Mouse (Mus musculus): Measurements from ENCODE around the gene Csnk2a2. TPM values are rescaled to one million over a fixed set of nuclear protein-coding genes. Genes with fewer than 3 reads are reported as not detected.
A peak's percentile ranks its signal among the peaks of the same experiment; 100 is the strongest.

Gene Csnk2a2
- polyA plus RNA-seq, 1 experiment, result 51.9 TPM

- no peak overlapping the region for H3K4me2 ChIP-seq (ENCODE audit: low read depth)
- no peak overlapping the region for H3ac ChIP-seq (ENCODE audit: control insufficient read depth, insufficient read length)
- no peak overlapping the region for H3K4me3 ChIP-seq
- no peaks in the 10 kb centered on the region for H3K79me2 ChIP-seq (ENCODE audit: control insufficient read depth, insufficient read depth)
- peaks cover 53% of the 10 kb centered on the region for H3K27me3 ChIP-seq (ENCODE audit: control insufficient read depth, insufficient read depth, insufficient read length)
- TF ChIP-seq POLR2A (IDR thresholded peaks at IDR 0.05; ENCODE audit: insufficient read length, low read depth) (no peak), MYOD1 (IDR thresholded peaks at IDR 0.05; ENCODE audit: control insufficient read depth in 1 of 3, insufficient read length in 2 of 3, low read depth in 2 of 3) (no peak), SRF (IDR thresholded peaks at IDR 0.05; ENCODE audit: control insufficient read depth, insufficient read length, low read depth) (no peak), TCF12 (IDR thresholded peaks at IDR 0.05; ENCODE audit: insufficient read depth, poor library complexity, severe bottlenecking) (no peak), CEBPB (IDR thresholded peaks at IDR 0.05; ENCODE audit: insufficient read depth, poor library complexity, severe bottlenecking) (no peak)
- no peaks in the 10 kb centered on the region for H3K36me3 ChIP-seq (ENCODE audit: control insufficient read depth, insufficient read depth)
Measured at GRCm38 (mm10) chr8:95495444-95495843, 5.6 kb upstream of the Csnk2a2 start.

DNA sequence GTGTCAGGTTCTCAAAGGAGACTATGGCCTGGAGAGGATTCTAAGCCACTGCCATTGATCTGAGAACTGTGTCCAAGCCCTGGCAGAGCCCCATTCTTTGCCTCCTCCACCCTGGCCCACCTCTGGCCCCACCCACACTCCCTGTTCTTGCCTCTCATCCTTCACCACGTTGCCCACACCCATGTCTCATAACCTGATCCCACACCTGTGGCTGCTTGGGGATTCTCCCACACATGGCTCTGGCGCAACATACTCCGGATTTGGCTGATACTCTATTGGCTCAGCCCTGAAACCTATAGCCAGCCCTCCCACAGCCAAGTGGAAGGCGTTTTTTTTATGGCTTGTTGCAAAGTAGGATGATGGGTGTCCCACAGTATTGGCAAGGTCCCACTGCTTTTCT lies 2.2 kb upstream of the Csnk2a2 start:
- Histone ChIP-seq H3K27me3 (ENCODE audit: control insufficient read depth, insufficient read depth, insufficient read length) (peaks cover 26% of the 10 kb centered on the region), H3ac (ENCODE audit: control insufficient read depth, insufficient read length) (no peak overlapping the region), H3K36me3 (ENCODE audit: control insufficient read depth, insufficient read depth) (no peaks in the 10 kb centered on the region), H3K4me3 (no peak overlapping the region), H3K4me2 (ENCODE audit: low read depth) (no peak overlapping the region), H3K79me2 (ENCODE audit: control insufficient read depth, insufficient read depth) (peaks cover 10% of the 10 kb centered on the region)
- TF ChIP-seq SRF (IDR thresholded peaks at IDR 0.05; ENCODE audit: control insufficient read depth, insufficient read length, low read depth) (no peak), POLR2A (IDR thresholded peaks at IDR 0.05; ENCODE audit: insufficient read length, low read depth) (no peak), TCF3 (IDR thresholded peaks at IDR 0.05; ENCODE audit: insufficient read length, low read depth) (no peak), MYOG (IDR thresholded peaks at IDR 0.05; ENCODE audit: control insufficient read depth in 1 of 3, insufficient read depth in 1 of 3, insufficient read length in 2 of 3, low read depth in 2 of 3) (no peak), USF1 (IDR thresholded peaks at IDR 0.05; ENCODE audit: low read depth) (no peak), MAX (IDR thresholded peaks at IDR 0.05; ENCODE audit: low read depth) (no peak), TCF12 (IDR thresholded peaks at IDR 0.05; ENCODE audit: insufficient read depth, poor library complexity, severe bottlenecking) (no peak), REST (IDR thresholded peaks at IDR 0.05; ENCODE audit: insufficient read depth, insufficient read length) (no peak), CEBPB (IDR thresholded peaks at IDR 0.05; ENCODE audit: insufficient read depth, poor library complexity, severe bottlenecking) (no peak), MYOD1 (IDR thresholded peaks at IDR 0.05; ENCODE audit: control insufficient read depth in 1 of 3, insufficient read length in 2 of 3, low read depth in 2 of 3) (no peak), E2F4 (IDR thresholded peaks at IDR 0.05; ENCODE audit: insufficient read depth) (no peak), POLR2AphosphoS2 (IDR thresholded peaks at IDR 0.05; ENCODE audit: insufficient read length, low read depth) (no peak)

DNA sequence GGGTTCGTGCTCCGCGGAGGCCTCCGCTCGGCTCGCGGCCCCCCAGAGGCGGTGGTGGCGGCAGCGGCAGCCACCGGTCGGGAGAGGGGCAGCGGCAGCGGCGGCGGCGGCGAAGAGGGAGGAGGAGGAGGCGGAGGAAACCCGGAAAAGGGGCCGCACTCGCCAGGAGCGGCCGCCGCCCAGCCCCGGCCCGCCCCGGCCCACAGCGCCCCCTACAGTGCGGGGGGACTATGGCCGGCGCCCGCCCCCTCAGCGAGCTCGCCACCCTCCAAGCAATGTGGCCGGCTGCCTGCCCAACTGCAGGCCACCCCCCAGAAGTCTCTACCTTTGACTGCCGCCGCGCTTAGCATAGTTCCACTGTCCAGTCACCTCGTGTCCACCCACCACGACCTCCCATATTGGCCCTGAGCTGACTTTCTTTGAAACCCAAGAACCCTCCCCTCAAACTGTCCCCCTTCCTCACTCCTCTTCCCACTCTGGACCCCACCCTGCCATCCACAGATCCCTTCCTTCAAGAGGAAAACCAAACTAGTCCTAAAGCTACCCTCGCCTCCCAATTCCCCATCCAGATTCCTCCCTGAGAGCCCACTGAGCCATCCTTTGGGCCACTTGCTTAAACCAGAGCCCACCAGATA lies 1.0 kb downstream of the Csnk2a2 start:
- TF ChIP-seq TCF12 (IDR thresholded peaks at IDR 0.05; ENCODE audit: insufficient read depth, poor library complexity, severe bottlenecking) (no peak), POLR2A (IDR thresholded peaks at IDR 0.05; ENCODE audit: insufficient read length, low read depth) (peak; percentile 61), E2F4 (IDR thresholded peaks at IDR 0.05; ENCODE audit: insufficient read depth) (no peak)
- H3K27me3 ChIP-seq (ENCODE audit: control insufficient read depth, insufficient read depth, insufficient read length), result peaks cover 4% of the 10 kb centered on the region
- peaks cover 11% of the 10 kb centered on the region for H3K36me3 ChIP-seq (ENCODE audit: control insufficient read depth, insufficient read depth)
- H3K79me2 ChIP-seq (ENCODE audit: control insufficient read depth, insufficient read depth), result peaks cover 38% of the 10 kb centered on the region
- H3K4me3 ChIP-seq, result peak overlapping the region; percentile 32
- H3ac ChIP-seq (ENCODE audit: control insufficient read depth, insufficient read length), result peak overlapping the region; percentile 83
- peak overlapping the region; percentile 57 for H3K4me2 ChIP-seq (ENCODE audit: low read depth)

DNA sequence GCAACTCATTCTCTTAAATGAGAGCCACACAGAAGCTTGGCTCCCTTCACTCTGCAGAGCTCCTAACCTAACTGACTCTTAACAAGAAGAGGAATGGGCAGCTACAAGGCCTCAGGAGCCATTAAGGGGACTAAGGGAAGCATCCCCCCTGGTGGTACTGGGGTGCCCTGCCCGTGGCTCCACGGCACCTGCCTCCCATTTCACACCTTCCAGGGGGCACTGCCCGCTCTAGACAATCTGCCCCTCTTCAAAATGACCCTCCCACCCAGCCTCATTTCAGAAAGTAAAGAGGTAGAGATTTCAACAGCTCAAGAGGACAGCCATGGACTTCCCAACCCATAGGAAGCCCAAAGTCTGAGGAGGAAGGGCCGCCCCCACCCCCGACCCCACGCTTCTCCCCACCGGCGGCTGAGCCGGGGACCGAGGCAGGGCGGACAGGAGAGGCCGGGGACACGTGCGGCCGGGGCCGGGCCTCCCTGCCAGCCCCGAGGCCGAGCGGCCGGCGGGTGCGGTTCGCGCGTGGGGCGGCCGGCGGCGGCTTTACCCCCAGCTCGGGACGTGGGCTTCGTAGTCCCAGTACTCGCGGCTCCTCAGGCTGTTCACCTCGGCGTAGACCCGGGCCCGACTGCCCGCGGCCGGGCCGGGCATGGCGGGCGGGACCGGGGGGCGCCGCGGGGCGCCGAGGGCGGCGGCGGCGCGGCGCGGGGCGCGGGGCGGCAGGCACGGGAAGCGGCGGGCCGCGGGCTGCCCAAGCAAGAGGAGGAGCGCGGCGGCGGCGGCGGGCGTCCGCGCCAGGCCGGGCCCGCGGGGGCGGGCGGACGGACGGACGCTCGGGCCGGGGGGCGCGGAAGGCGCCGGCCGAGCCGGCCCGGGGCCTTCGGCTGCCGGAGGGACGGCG lies 1.8 kb downstream of the Csnk2a2 start:
- Histone ChIP-seq H3K36me3 (ENCODE audit: control insufficient read depth, insufficient read depth) (peaks cover 12% of the 10 kb centered on the region), H3K27me3 (ENCODE audit: control insufficient read depth, insufficient read depth, insufficient read length) (peaks cover 4% of the 10 kb centered on the region)

GRCm38 (mm10) chr8:95470008-95470407 lies 19.8 kb downstream of the Csnk2a2 start:
- Histone ChIP-seq H3K36me3 (ENCODE audit: control insufficient read depth, insufficient read depth) (peaks cover 41% of the 10 kb centered on the region), H3ac (ENCODE audit: control insufficient read depth, insufficient read length) (no peak overlapping the region), H3K27me3 (ENCODE audit: control insufficient read depth, insufficient read depth, insufficient read length) (no peaks in the 10 kb centered on the region), H3K4me3 (no peak overlapping the region), H3K4me2 (ENCODE audit: low read depth) (no peak overlapping the region), H3K79me2 (ENCODE audit: control insufficient read depth, insufficient read depth) (no peaks in the 10 kb centered on the region)
- no peak for TF ChIP-seq POLR2A (IDR thresholded peaks at IDR 0.05; ENCODE audit: insufficient read length, low read depth)
- no peak for TF ChIP-seq MYOG (IDR thresholded peaks at IDR 0.05; ENCODE audit: control insufficient read depth in 1 of 3, insufficient read depth in 1 of 3, insufficient read length in 2 of 3, low read depth in 2 of 3)

More for the DNA sequence above, 1.8 kb downstream of the Csnk2a2 start:
- peak overlapping the region; percentile 32 for H3K4me3 ChIP-seq
- peaks cover 44% of the 10 kb centered on the region for H3K79me2 ChIP-seq (ENCODE audit: control insufficient read depth, insufficient read depth)
- TF ChIP-seq TCF3 (IDR thresholded peaks at IDR 0.05; ENCODE audit: insufficient read length, low read depth) (no peak), TCF12 (IDR thresholded peaks at IDR 0.05; ENCODE audit: insufficient read depth, poor library complexity, severe bottlenecking) (no peak), CEBPB (IDR thresholded peaks at IDR 0.05; ENCODE audit: insufficient read depth, poor library complexity, severe bottlenecking) (no peak), POLR2A (IDR thresholded peaks at IDR 0.05; ENCODE audit: insufficient read length, low read depth) (no peak), E2F4 (IDR thresholded peaks at IDR 0.05; ENCODE audit: insufficient read depth) (no peak), POLR2AphosphoS2 (IDR thresholded peaks at IDR 0.05; ENCODE audit: insufficient read length, low read depth) (no peak), MAX (IDR thresholded peaks at IDR 0.05; ENCODE audit: low read depth) (no peak), MYOD1 (IDR thresholded peaks at IDR 0.05; ENCODE audit: control insufficient read depth in 1 of 3, insufficient read length in 2 of 3, low read depth in 2 of 3) (no peak), SRF (IDR thresholded peaks at IDR 0.05; ENCODE audit: control insufficient read depth, insufficient read length, low read depth) (no peak)
- peak overlapping the region; percentile 77 for H3K4me2 ChIP-seq (ENCODE audit: low read depth)
- peak overlapping the region; percentile 83 for H3ac ChIP-seq (ENCODE audit: control insufficient read depth, insufficient read length)

All from myocyte (in vitro differentiated cells).